In the genomic region with DNA sequence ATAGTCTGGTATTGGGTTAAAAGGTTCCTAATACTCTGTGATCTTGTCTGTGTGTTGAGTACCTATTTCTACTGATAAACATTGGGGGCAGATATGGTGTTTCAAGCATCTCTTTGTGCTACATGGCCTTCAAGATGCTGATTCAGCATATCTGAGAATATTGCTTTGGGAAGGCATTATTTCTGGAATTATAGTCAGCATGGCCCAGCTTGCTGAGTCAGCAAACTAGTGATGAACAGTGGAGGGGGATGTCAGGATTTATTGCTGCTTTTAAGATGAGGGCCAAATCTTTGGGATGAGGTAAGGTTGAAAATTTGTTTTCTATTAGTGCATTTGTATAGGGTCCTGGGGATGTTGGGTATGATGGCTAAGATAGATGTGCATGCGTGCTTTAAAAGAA, we compare ENCODE assay signal across 23 mouse cellular contexts.
DNase-seq lines count a peak whose midpoint lies in the region; ATAC-seq and TF ChIP-seq lines count a peak whose summit lies in the region.
"Had no signal": no experiment of that assay in that cellular context is flagged by ENCODE, and none has a peak within 500 bp of the region (broad histone marks: within the 10 kb centered on the region; RNA-seq: fewer than 3 reads in every experiment).

No protein-coding gene starts in this region.

- TF ChIP-seq RAD21 in CH12.LX (IDR thresholded peaks at IDR 0.05; ENCODE audit: low read depth, low read length) = no peak
- no peak for TF ChIP-seq RAD21 in MEL (IDR thresholded peaks at IDR 0.05; ENCODE audit: low read depth, low read length)

- H3K4me3 ChIP-seq in CH12.LX (replicated peaks in 1 of 3; ENCODE audit: low read depth in 2 of 3, low read length in 2 of 3, poor library complexity in 1 of 3) = no peak overlapping the region
- no peak overlapping the region for H3K4me3 ChIP-seq in ES-E14 (ENCODE audit: insufficient read depth in 1 of 2, low read depth in 1 of 2, low read length in 2 of 2, poor library complexity in 1 of 2, severe bottlenecking in 1 of 2)
- no peak overlapping the region for H3K4me3 ChIP-seq in MEL (ENCODE audit: control insufficient read depth in 1 of 2, insufficient read depth in 1 of 2, low read depth in 2 of 2, low read length in 2 of 2)
- no peak overlapping the region for H3K4me3 ChIP-seq in hindbrain, embryonic 12.5 days
- H3K4me3 ChIP-seq in heart, embryonic 10.5 days = no peak overlapping the region

- no peak for TF ChIP-seq CTCF in CH12.LX (conservative IDR thresholded peaks at IDR 0.05 in 1 of 2, IDR thresholded peaks at IDR 0.05 in 1 of 2; ENCODE audit: low read depth in 2 of 2, low read length in 2 of 2)
- no peak for TF ChIP-seq CTCF in MEL (IDR thresholded peaks at IDR 0.05 in 2 of 3, conservative IDR thresholded peaks at IDR 0.05 in 1 of 3; ENCODE audit: control insufficient read depth in 1 of 3, insufficient read depth in 1 of 3, low read depth in 2 of 3, low read length in 3 of 3, poor library complexity in 1 of 3, severe bottlenecking in 1 of 3)

- peaks cover 43% of the 10 kb centered on the region for H3K9me3 ChIP-seq in CH12.LX (replicated peaks; ENCODE audit: low read length)
- no peaks in the 10 kb centered on the region for H3K9me3 ChIP-seq in ES-E14 (ENCODE audit: control insufficient read depth, insufficient read depth, low read depth, low read length)
- H3K9me3 ChIP-seq in MEL (replicated peaks; ENCODE audit: insufficient read depth, low read length) = no peaks in the 10 kb centered on the region
- H3K9me3 ChIP-seq in hindbrain, embryonic 12.5 days (replicated peaks) = no peaks in the 10 kb centered on the region
- no peaks in the 10 kb centered on the region for H3K9me3 ChIP-seq in heart, embryonic 10.5 days

- no peak overlapping the region for H3K4me2 ChIP-seq in CH12.LX (ENCODE audit: insufficient read depth, low read depth, poor library complexity, severe bottlenecking)
- H3K4me2 ChIP-seq in hindbrain, embryonic 12.5 days (replicated peaks) = no peak overlapping the region

- H3K4me1 ChIP-seq in CH12.LX (ENCODE audit: control insufficient read depth in 1 of 2, insufficient read depth in 2 of 2) = no peaks in the 10 kb centered on the region
- no peaks in the 10 kb centered on the region for H3K4me1 ChIP-seq in ES-E14 (ENCODE audit: control insufficient read depth in 2 of 2, insufficient read depth in 2 of 2, low read length in 2 of 2, poor library complexity in 1 of 2)
- no peaks in the 10 kb centered on the region for H3K4me1 ChIP-seq in MEL (ENCODE audit: control insufficient read depth in 1 of 2, insufficient read depth in 2 of 2, low read length in 2 of 2)
- no peaks in the 10 kb centered on the region for H3K4me1 ChIP-seq in hindbrain, embryonic 12.5 days
- no peaks in the 10 kb centered on the region for H3K4me1 ChIP-seq in heart, embryonic 10.5 days

- H3K9ac ChIP-seq in CH12.LX (ENCODE audit: insufficient read depth, low read depth) (no peak overlapping the region), ES-E14 (ENCODE audit: insufficient read depth, low read depth, low read length, poor library complexity, severe bottlenecking) (no peak overlapping the region), MEL (ENCODE audit: control insufficient read depth, low read depth, low read length, poor library complexity, severe bottlenecking) (no peak overlapping the region)
- H3K9ac ChIP-seq in hindbrain, embryonic 12.5 days = no peak overlapping the region

- no peaks in the 10 kb centered on the region for H3K79me2 ChIP-seq in CH12.LX (replicated peaks; ENCODE audit: control insufficient read depth, extremely low read depth, insufficient read depth, poor library complexity, severe bottlenecking)
- no peaks in the 10 kb centered on the region for H3K79me2 ChIP-seq in MEL (ENCODE audit: control insufficient read depth, insufficient read depth, low read length, poor library complexity)

- no peaks in the 10 kb centered on the region for H3K36me3 ChIP-seq in CH12.LX (replicated peaks in 1 of 2; ENCODE audit: control insufficient read depth in 1 of 2, insufficient read depth in 1 of 2, low read length in 1 of 2)
- no peaks in the 10 kb centered on the region for H3K36me3 ChIP-seq in ES-E14 (ENCODE audit: control insufficient read depth, insufficient read depth, low read length, poor library complexity, severe bottlenecking)
- no peaks in the 10 kb centered on the region for H3K36me3 ChIP-seq in MEL (ENCODE audit: control insufficient read depth in 1 of 2, insufficient read depth in 2 of 2, low read length in 2 of 2)
- H3K36me3 ChIP-seq in hindbrain, embryonic 12.5 days = no peaks in the 10 kb centered on the region
- H3K36me3 ChIP-seq in heart, embryonic 10.5 days = no peaks in the 10 kb centered on the region
- H3K36me3 ChIP-seq: G1E had no signal

- dilution Hi-C loops in CH12.LX (cut with MboI; ENCODE audit: extremely low pct_ligation_motif_present, extremely low pct_unique_long_range_greater_than_20kb, low sequenced_read_pairs) = no loop called here

- no peak for TF ChIP-seq POLR2A in CH12.LX (IDR thresholded peaks at IDR 0.05; ENCODE audit: low read depth, low read length)
- TF ChIP-seq POLR2A in MEL (IDR thresholded peaks at IDR 0.05; ENCODE audit: control insufficient read depth in 1 of 2, insufficient read depth in 1 of 2, low read depth in 1 of 2, low read length in 2 of 2, poor library complexity in 1 of 2) = no peak

- in situ Hi-C loops in CH12.LX (cut with MboI; ENCODE audit: low pct_ligation_motif_present, low pct_unique_long_range_greater_than_20kb, low sequenced_read_pairs) = no loop called here
- in situ Hi-C loops in ES-E14 (cut with MboI; ENCODE audit: low sequenced_read_pairs in 2 of 2, unreplicated experiment in 2 of 2) = no loop called here

- no peak for DNase-seq in CH12.LX (ENCODE audit: extremely low read depth)
- DNase-seq in ES-E14 (ENCODE audit: low read depth, low spot score) = no peak
- DNase-seq in MEL (ENCODE audit: low read depth, low spot score) = no peak
- DNase-seq in embryo, embryonic 9.5 days (ENCODE audit: extremely low spot score) = no peak
- no peak for DNase-seq in heart, embryonic 10.5 days (ENCODE audit: low spot score)
- DNase-seq: adrenal gland, adult 2 months; adrenal gland, adult 8-10 months; adrenal gland, postnatal 10 days; adrenal gland, postnatal 14 days; adrenal gland, postnatal 25 days; adrenal gland, postnatal 36 days; B cell, adult 2 months; cerebellum, adult 11 months; cerebellum, adult 11-12 months; cerebellum, adult 18-20 months; cerebellum, adult 2 months; cerebellum, adult 8-10 months; cerebellum, adult 9-10 months had no signal

- WGBS in hindbrain, embryonic 12.5 days = 86% methylated on average over 1 of the region's 1 CpGs
- WGBS in heart, embryonic 10.5 days = 89% methylated on average over 1 of the region's 1 CpGs

- H3K27me3 ChIP-seq in CH12.LX (replicated peaks) (no peaks in the 10 kb centered on the region), MEL (ENCODE audit: control insufficient read depth in 1 of 2, insufficient read depth in 2 of 2, low read length in 2 of 2) (no peaks in the 10 kb centered on the region)
- no peaks in the 10 kb centered on the region for H3K27me3 ChIP-seq in hindbrain, embryonic 12.5 days
- no peaks in the 10 kb centered on the region for H3K27me3 ChIP-seq in heart, embryonic 10.5 days (ENCODE audit: insufficient read depth, poor library complexity, severe bottlenecking)
- H3K27me3 ChIP-seq: Patski had no signal

- ATAC-seq in hindbrain, embryonic 12.5 days (ENCODE audit: low FRiP score) = no peak
- ATAC-seq: activated CD4-positive, CD25-positive, alpha-beta regulatory T cell, adult 4 months; CD4-positive, CD25-positive, alpha-beta regulatory T cell, adult 4 months; Patski had no signal

- H3K27ac ChIP-seq in CH12.LX (ENCODE audit: insufficient read depth, low read depth) = no peak overlapping the region
- no peak overlapping the region for H3K27ac ChIP-seq in ES-E14 (ENCODE audit: insufficient read depth, low read depth, low read length, poor library complexity, severe bottlenecking)
- no peak overlapping the region for H3K27ac ChIP-seq in MEL (ENCODE audit: control insufficient read depth, low read depth, low read length)
- H3K27ac ChIP-seq in hindbrain, embryonic 12.5 days = no peak overlapping the region
- no peak overlapping the region for H3K27ac ChIP-seq in heart, embryonic 10.5 days

- TF ChIP-seq EP300 in CH12.LX (IDR thresholded peaks at IDR 0.05; ENCODE audit: low read length) (no peak), MEL (IDR thresholded peaks at IDR 0.05; ENCODE audit: low read depth in 1 of 2, low read length in 2 of 2) (no peak)

TF ChIP-seq in CH12.LX, 34 proteins besides CTCF, POLR2A, EP300 and RAD21:
- TF ChIP-seq USF2 (conservative IDR thresholded peaks at IDR 0.05; ENCODE audit: low read depth, low read length) (no peak), MAZ (IDR thresholded peaks at IDR 0.05; ENCODE audit: low read depth, low read length) (no peak), TCF12 (IDR thresholded peaks at IDR 0.05; ENCODE audit: low read depth, low read length) (no peak), MAFK (IDR thresholded peaks at IDR 0.05; ENCODE audit: insufficient replicate concordance, low read length) (peak; percentile 68), IRF4 (IDR thresholded peaks at IDR 0.05; ENCODE audit: low read depth, low read length) (no peak)

TF ChIP-seq in ES-E14, 5 proteins besides CTCF, POLR2A, EP300 and RAD21:
- TF ChIP-seq ZC3H11A (IDR thresholded peaks at IDR 0.05; ENCODE audit: borderline replicate concordance, low read depth, low read length) (no peak), HCFC1 (IDR thresholded peaks at IDR 0.05; ENCODE audit: borderline replicate concordance, insufficient read depth, low read length) (no peak), MAFK (IDR thresholded peaks at IDR 0.05; ENCODE audit: insufficient read depth, low read depth, low read length) (peak; percentile 93), ZNF384 (IDR thresholded peaks at IDR 0.05; ENCODE audit: low read depth, low read length) (no peak)

TF ChIP-seq in MEL, 35 proteins besides CTCF, POLR2A, EP300 and RAD21:
- TF ChIP-seq ZKSCAN1 (IDR thresholded peaks at IDR 0.05; ENCODE audit: low read depth, low read length) = no peak
- TF ChIP-seq NRF1 (IDR thresholded peaks at IDR 0.05; ENCODE audit: insufficient read depth, low read depth, low read length, poor library complexity, severe bottlenecking) = no peak
- no peak for TF ChIP-seq MAX (IDR thresholded peaks at IDR 0.05; ENCODE audit: low read length)
- no peak for TF ChIP-seq TBP (IDR thresholded peaks at IDR 0.05; ENCODE audit: low read depth, low read length)
- TF ChIP-seq SIN3A (IDR thresholded peaks at IDR 0.05; ENCODE audit: low read length) = no peak
- TF ChIP-seq TAL1 (IDR thresholded peaks at IDR 0.05; ENCODE audit: low read length) = no peak
- TF ChIP-seq MAFK (IDR thresholded peaks at IDR 0.05; ENCODE audit: borderline replicate concordance, low read depth, low read length) = peak; percentile 41; the same call in 1 of the 2 replicates
- no peak for TF ChIP-seq CHD1 (IDR thresholded peaks at IDR 0.05; ENCODE audit: low read depth, low read length)

Comparison
In these comparisons a context has a peak if more than half of its experiments do, and no peak if none do; other contexts are left out.
1. Of the 35 proteins assayed by ChIP-seq in both MEL and CH12.LX: peak only in MEL: none; only in CH12.LX: none; in both: MAFK; in neither: 34.